Mouse (Mus musculus) midbrain, embryonic 15.5 days (tissue): ENCODE data around the gene Oaz3. TPM values are rescaled to one million over a fixed set of nuclear protein-coding genes. Genes with fewer than 3 reads are reported as not detected.

Source experiments
- ATAC-seq: fragments of 200-750 bp; cut with Nextera tagmentation; replicated peaks from 2 replicates; pipeline ENCODE4 v1.8.0; 2017; ENCODE audit warnings: moderate TSS enrichment
- H3K27ac ChIP-seq: fragments of 300-500 bp; sonication (generic); 2 replicates; pipeline ENCODE4 v1.5.1; 2015; ENCODE audit warnings: mild to moderate bottlenecking, inconsistent platforms
- H3K27me3 ChIP-seq: fragments of 300-500 bp; sonication (generic); replicated peaks from 2 replicates; pipeline ENCODE4 v1.6.1; 2015; ENCODE audit warnings: inconsistent platforms
- H3K36me3 ChIP-seq: fragments of 300-500 bp; sonication (generic); replicated peaks from 2 replicates; pipeline ENCODE4 v1.6.1; 2015; ENCODE audit warnings: inconsistent platforms
- H3K4me1 ChIP-seq: fragments of 300-500 bp; sonication (generic); 2 replicates; pipeline ENCODE4 v1.6.1; 2015; ENCODE audit warnings: inconsistent platforms
- H3K4me2 ChIP-seq: fragments of 300-500 bp; sonication (generic); 2 replicates; pipeline ENCODE4 v1.6.1; 2015; ENCODE audit warnings: inconsistent platforms, mild to moderate bottlenecking, moderate library complexity
- H3K4me3 ChIP-seq: fragments of 300-500 bp; sonication (generic); 2 replicates; pipeline ENCODE4 v1.5.1; 2015; ENCODE audit warnings: mild to moderate bottlenecking, inconsistent platforms
- H3K9ac ChIP-seq: fragments of 300-500 bp; sonication (generic); 2 replicates; pipeline ENCODE4 v1.6.1; 2015; ENCODE audit warnings: mild to moderate bottlenecking, inconsistent platforms
- H3K9me3 ChIP-seq: fragments of 300-500 bp; sonication (generic); 2 replicates; pipeline ENCODE4 v1.6.1; 2016; ENCODE audit warnings: inconsistent platforms
- WGBS: fragments of 180-500 bp; shearing (Covaris S2); methylation state at CpG from one replicate; pipeline ENCODE4 v1.1.7; 2015; ENCODE audit warnings: mixed read lengths; 5-methylcytosine and 5-hydroxymethylcytosine counted together
- polyA plus RNA-seq: library from polyadenylated mRNA; unstranded; fragments of >200 nt; fragmentation: Nextera tagmentation; extraction: Ambion mirVana; gene quantifications from 2 replicates; pipeline ENCODE4 v1.2.1, GENCODE M21; 2015

Oaz3 gene
- polyA plus RNA-seq, 1 experiment from 2014 or later, result 1.6 TPM

DNA sequence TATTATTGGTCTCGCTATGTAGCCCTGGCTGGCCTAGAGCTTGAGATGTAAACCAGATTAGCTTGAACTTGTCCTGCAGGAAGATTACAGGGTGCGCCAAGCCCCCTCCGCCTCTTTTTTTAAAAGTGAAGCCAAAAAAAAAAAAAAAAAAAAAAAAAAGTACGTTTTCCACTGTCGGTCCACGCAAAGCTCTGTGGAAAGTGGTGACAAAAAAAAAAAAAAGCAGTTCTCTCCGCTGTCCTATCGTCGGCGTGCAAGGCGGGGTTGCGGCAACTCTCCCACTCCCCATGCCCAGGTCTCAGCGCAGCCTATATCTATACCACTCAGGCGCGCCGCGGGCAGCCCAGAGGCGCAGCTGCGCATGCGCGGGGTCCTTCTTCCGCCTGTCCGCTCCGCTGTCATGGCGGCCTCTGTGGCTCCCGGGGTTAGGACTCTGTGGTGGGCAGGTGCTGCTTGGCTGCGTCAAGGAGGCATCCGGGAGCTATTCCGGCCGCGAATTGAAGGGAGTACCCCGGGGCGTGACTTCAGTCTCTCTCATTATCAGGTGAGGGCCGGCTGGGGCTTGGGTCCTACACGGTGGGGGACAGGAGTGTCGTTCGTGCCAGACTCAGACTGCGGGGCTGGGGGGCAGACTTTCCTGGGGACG is 641 bp downstream of the Oaz3 start, which contains the start of gene Mrpl9:
Gene Mrpl9 (plus strand): TSS at position 368 of the 646 bp plus-strand sequence.
- Histone ChIP-seq H3K4me2 (peak within 1 kb of the TSS; percentile 85), H3K9ac (peak within 1 kb of the TSS; percentile 92), H3K27me3 (no peaks in the 10 kb centered on the region), H3K4me1 (peaks cover 18% of the 10 kb centered on the region), H3K9me3 (no peaks in the 10 kb centered on the region), H3K36me3 (peaks cover 22% of the 10 kb centered on the region), H3K27ac (peak within 1 kb of the TSS; percentile 84), H3K4me3 (peak within 1 kb of the TSS; percentile 87)
- ATAC-seq, result peak; percentile 98
- WGBS, result under 1% methylated on average over 39 of the region's 39 CpGs

DNA sequence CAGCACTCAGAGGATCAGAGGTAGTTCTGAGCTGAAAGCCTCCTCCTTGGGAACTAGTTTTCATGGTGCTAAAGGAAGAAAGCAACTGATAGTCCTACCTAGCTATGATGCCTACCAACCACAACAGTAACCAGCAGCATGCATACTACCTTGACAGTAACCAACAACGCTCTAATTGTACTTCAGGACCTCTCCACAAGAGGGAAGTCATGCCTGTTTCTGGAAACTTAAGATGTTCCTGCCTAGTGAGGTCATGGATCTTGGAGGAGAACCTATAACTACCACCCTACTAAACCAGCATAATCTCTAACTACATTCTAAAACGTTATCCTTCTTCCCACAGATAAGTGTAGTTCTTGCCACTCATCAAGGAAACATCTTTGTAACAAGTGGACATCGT is 2.5 kb downstream of the Oaz3 start:
- 42% methylated on average over 3 of the region's 3 CpGs for WGBS
- Histone ChIP-seq H3K9me3 (no peaks in the 10 kb centered on the region), H3K36me3 (peaks cover 4% of the 10 kb centered on the region; the same call in 1 of the 2 replicates), H3K9ac (no peak overlapping the region), H3K4me2 (no peak overlapping the region), H3K4me1 (peaks cover 18% of the 10 kb centered on the region), H3K27ac (no peak overlapping the region), H3K27me3 (no peaks in the 10 kb centered on the region), H3K4me3 (no peak overlapping the region)
- ATAC-seq, result no peak

DNA sequence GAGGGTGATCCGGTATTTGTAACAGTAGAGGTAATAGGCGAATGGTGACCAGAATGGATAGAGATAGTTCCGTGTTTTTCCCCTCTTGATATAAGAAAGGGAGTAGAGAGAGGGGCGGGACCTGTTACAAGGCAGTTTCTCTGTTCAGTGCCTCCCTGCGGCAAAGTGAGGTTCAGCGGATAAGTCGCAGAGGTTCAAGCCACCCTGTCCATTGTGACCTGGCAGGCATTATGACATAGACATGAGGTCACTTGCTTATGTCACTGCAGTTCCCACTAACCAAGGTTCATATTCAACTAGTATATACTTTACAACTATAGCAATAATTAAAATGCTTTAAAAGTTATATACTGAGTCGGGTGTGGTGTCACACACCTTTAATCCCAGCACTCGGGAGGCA is 7.3 kb downstream of the Oaz3 start:
- no peak overlapping the region for H3K9ac ChIP-seq
- no peak overlapping the region for H3K4me3 ChIP-seq
- no peaks in the 10 kb centered on the region for H3K4me1 ChIP-seq
- H3K36me3 ChIP-seq, result no peaks in the 10 kb centered on the region
- no peak overlapping the region for H3K4me2 ChIP-seq
- 84% methylated on average over 9 of the region's 9 CpGs for WGBS
- H3K27ac ChIP-seq, result no peak overlapping the region
- no peaks in the 10 kb centered on the region for H3K9me3 ChIP-seq
- ATAC-seq, result no peak
- no peaks in the 10 kb centered on the region for H3K27me3 ChIP-seq

DNA sequence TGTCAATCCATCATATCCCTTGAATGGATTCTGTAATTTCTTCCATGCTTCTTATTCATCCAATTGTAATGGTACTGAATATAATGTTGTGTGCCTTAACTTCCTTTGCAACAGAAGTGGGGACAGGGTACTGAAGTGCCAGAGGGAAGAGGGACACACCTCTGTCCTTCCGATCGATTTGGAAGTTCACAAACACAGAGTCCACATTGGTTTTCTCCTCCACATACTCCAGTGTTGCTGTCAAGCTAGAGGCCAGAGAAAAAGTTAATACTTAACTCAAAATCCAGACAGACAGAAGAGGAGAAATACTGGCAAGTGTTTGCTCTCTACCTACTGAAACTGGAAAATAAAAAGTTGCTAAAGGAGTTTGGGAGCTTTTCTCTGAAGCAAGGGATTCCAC is 9.4 kb downstream of the Oaz3 start:
- H3K27ac ChIP-seq, result no peak overlapping the region
- ATAC-seq, result no peak
- H3K36me3 ChIP-seq, result peaks cover 4% of the 10 kb centered on the region; the same call in 1 of the 2 replicates
- H3K4me1 ChIP-seq, result no peaks in the 10 kb centered on the region
- WGBS, result 95% methylated on average over 2 of the region's 2 CpGs
- H3K9ac ChIP-seq, result no peak overlapping the region
- H3K9me3 ChIP-seq, result no peaks in the 10 kb centered on the region
- no peaks in the 10 kb centered on the region for H3K27me3 ChIP-seq
- H3K4me2 ChIP-seq, result no peak overlapping the region
- H3K4me3 ChIP-seq, result no peak overlapping the region

DNA sequence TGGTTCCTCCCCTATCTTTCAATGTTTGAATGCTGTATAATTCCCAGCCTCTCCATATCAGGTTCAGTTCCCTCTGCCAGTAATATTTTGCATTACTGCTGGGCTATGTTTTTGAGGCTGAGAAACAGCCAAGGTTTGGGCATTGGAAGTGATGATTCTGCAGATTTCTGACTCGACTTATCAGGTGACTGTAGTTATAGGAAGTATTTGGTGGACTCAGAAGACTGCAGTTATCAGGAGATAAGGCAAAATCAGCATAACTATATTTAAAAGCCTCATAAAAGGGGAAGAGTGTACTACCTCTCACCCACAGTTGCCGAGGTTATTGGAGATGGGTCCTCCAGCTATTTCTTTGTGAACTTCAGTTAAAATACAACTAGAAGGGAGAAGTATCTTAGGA is 12.7 kb downstream of the Oaz3 start:
- Histone ChIP-seq H3K4me1 (no peaks in the 10 kb centered on the region), H3K4me3 (no peak overlapping the region), H3K9me3 (no peaks in the 10 kb centered on the region), H3K27me3 (no peaks in the 10 kb centered on the region), H3K4me2 (no peak overlapping the region), H3K36me3 (peaks cover 17% of the 10 kb centered on the region; the same call in 1 of the 2 replicates), H3K9ac (no peak overlapping the region), H3K27ac (no peak overlapping the region)
- whole genome bisulfite sequencing, result 83% methylated on average over 2 of the region's 2 CpGs
- no peak for ATAC-seq

DNA sequence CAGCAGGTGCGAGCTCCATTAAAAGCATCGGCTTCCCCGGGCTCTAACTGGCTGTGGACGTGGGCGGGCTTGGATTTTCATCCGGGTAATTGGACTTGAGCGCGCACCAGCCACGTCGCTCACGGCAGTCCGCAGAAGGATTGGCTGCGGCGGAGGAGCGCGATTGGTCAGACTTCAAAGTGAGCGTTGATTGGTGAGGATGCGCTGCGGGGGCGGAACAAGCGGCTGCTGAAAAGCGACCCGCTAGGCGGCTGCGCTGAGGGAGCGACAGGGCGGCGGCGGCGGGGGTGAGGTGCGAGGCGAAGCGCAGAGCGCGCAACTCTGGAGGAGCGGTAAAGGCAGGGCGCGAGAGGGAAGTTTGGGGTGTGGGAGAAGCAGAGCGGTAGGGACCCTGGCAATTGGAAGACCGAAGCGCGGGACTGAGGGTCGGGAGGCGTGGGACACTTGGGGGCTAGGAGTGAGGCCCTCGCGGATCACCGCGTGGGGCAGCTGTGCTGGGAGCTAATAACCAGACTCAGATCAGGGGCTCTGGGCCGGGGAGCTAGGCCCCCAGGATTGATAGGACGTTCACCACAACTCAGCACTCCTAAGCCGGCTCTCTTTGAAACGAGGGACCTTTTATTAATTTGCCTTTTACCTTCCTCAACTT is 30.6 kb downstream of the Oaz3 start, which contains the start of gene Tdrkh:
Gene Tdrkh (plus strand): TSS at position 243 of the 649 bp plus-strand sequence.
- WGBS, result 5% methylated on average over 52 of the region's 52 CpGs
- peak within 1 kb of the TSS; percentile 74 for H3K9ac ChIP-seq
- ATAC-seq, result peak; percentile 99
- H3K27me3 ChIP-seq, result no peaks in the 10 kb centered on the region
- no peaks in the 10 kb centered on the region for H3K9me3 ChIP-seq
- H3K27ac ChIP-seq, result peak within 1 kb of the TSS; percentile 85
- H3K4me1 ChIP-seq, result peaks cover 16% of the 10 kb centered on the region
- no peaks in the 10 kb centered on the region for H3K36me3 ChIP-seq
- H3K4me3 ChIP-seq, result peak within 1 kb of the TSS; percentile 56
- peak within 1 kb of the TSS; percentile 97 for H3K4me2 ChIP-seq

DNA sequence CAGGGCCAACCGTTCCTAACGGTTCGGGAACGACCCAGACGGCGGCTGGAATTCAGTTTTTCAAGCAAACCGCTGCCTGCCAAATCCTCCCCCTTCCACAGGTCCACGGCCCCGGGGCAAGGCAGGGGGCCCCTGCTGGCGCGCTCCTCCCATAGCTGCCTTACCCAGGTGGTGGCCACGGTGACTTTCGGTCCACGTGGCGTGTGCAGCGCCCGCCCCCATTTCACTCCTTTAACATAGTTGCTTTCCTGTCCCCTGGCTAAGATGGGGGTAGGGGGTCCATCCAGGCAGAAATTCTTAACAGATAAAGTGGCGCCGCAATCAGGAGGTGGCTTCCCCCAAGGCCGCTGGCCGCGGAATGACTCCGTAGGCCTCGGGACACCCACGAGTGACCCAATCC is 31.2 kb downstream of the Oaz3 start:
- Histone ChIP-seq H3K4me2 (peak overlapping the region; percentile 97), H3K36me3 (no peaks in the 10 kb centered on the region), H3K27ac (peak overlapping the region; percentile 85), H3K9me3 (no peaks in the 10 kb centered on the region), H3K4me3 (peak overlapping the region; percentile 56), H3K9ac (peak overlapping the region; percentile 74), H3K4me1 (peaks cover 16% of the 10 kb centered on the region), H3K27me3 (no peaks in the 10 kb centered on the region)
- ATAC-seq, result peak; percentile 72; the same call in 1 of the 2 replicates
- WGBS, result 3% methylated on average over 25 of the region's 25 CpGs

DNA sequence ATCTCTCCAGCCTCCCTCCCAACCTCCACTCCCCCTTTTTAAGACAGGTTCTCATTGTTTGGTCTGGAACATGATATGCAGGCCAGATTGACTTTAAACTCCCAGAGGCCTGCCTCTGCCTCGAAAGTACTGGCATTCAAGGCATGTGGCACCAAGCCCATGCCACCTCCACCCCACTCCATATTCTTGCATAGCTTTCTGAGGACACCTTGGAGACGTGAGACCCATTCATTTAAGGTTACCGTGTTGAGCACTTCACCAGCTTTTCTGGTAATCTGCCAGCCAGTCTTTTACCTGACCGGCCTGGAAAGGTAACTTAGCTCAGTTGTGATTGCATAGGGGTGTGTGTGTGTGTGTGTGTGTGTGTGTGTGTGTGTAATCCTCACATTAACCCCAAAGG is 38.2 kb downstream of the Oaz3 start:
- Histone ChIP-seq H3K27me3 (0 out of 2 replicates have a peak, but pooled peaks cover 5% of the 10 kb centered on the region), H3K27ac (no peak overlapping the region), H3K4me3 (no peak overlapping the region), H3K36me3 (no peaks in the 10 kb centered on the region), H3K9ac (no peak overlapping the region), H3K9me3 (no peaks in the 10 kb centered on the region), H3K4me1 (peaks cover 6% of the 10 kb centered on the region; the same call in 1 of the 2 replicates), H3K4me2 (no peak overlapping the region)
- ATAC-seq, result no peak
- 67% methylated on average over 4 of the region's 4 CpGs for WGBS

DNA sequence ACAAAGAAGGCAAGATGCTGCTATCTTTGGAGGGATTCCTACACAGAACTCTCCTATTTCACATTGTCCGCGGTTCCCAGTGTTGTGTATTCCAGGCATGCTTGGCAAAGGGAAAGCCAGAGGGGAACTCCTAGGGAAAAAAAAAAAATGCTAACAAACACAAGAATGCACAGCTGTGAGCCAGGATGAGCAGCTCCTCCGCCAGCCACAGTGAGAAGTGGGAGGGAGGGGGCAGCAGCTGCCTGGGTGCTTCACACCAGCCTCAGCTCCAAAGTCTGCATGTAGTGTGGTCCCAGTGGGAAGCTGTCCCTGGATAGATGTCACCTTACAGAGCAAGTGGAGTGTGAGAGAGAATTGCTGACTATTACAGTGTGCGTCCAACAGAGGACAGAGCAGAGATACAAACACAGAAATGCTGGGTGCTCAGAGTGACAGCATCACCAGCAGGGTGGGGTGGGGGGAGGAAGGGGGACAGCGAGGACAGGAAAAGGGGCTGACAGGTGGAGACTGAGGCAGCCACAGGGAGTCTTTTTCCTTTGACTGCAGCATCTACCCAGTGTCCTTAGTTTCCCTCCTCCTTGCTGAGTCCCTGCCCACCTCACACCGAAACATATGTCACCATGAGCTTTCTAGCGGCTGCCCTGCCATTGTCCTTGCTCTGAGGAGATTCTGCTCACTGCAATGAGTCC is 39.2 kb downstream of the Oaz3 start:
- no peaks in the 10 kb centered on the region for H3K36me3 ChIP-seq
- no peaks in the 10 kb centered on the region for H3K9me3 ChIP-seq
- peaks cover 12% of the 10 kb centered on the region; the same call in 1 of the 2 replicates for H3K4me1 ChIP-seq
- peak; percentile 53 for ATAC-seq
- peaks cover 8% of the 10 kb centered on the region; the same call in 1 of the 2 replicates for H3K27me3 ChIP-seq
- no peak overlapping the region for H3K4me2 ChIP-seq
- no peak overlapping the region for H3K9ac ChIP-seq
- no peak overlapping the region for H3K4me3 ChIP-seq
- H3K27ac ChIP-seq, result no peak overlapping the region
- 28% methylated on average over 7 of the region's 7 CpGs for WGBS

DNA sequence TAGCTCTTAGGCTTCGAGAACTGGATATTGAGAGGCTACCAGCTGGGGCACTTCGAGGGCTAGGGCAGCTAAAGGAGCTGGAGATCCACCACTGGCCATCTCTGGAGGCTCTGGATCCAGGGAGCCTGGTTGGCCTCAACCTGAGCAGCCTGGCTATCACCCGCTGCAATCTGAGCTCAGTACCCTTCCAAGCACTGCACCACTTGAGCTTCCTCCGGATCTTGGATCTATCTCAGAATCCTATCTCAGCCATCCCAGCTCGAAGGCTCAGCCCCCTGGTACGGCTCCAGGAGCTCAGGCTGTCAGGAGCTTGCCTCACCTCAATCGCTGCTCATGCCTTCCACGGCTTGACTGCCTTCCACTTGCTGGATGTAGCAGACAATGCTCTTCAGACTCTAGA is 41.3 kb downstream of the Oaz3 start:
- H3K4me2 ChIP-seq, result no peak overlapping the region
- peaks cover 10% of the 10 kb centered on the region; the same call in 1 of the 2 replicates for H3K27me3 ChIP-seq
- H3K36me3 ChIP-seq, result no peaks in the 10 kb centered on the region
- WGBS, result 76% methylated on average over 8 of the region's 8 CpGs
- peaks cover 22% of the 10 kb centered on the region for H3K4me1 ChIP-seq
- no peak overlapping the region for H3K9ac ChIP-seq
- H3K9me3 ChIP-seq, result no peaks in the 10 kb centered on the region
- no peak overlapping the region for H3K27ac ChIP-seq
- no peak overlapping the region for H3K4me3 ChIP-seq
- ATAC-seq, result no peak

DNA sequence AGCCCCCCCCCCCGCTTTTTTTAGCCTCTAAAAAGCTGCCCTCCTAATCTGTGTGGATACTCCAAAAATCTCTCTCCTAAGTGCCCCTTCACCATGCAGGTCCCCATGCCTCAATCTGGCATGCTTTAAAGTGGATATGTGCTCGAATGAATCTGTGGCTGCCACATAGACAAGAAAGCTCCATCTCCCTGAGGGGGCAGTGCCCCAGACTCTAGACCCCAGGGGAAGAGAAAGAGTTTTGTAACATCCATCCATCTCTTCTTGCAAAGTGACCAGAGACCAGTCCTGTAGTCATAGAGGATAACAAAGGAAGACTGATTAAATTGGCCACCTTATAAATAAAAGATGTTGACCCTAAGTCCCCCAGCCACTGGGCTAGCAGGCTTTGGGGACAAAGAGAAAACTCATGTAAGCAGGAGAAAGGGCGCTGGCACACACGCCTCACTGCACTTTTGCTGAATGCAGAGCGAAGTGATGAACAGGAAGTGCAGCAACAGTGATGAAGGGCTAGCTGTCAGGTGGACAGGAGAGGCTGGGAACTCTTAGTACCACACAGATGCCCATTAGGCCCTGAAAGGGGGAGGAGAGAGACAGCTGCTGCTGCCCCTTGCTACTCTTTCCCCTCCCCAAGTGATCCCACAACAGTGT is 43.9 kb downstream of the Oaz3 start:
- peak; percentile 3; the same call in 1 of the 2 replicates for ATAC-seq

More for the DNA sequence above, 43.9 kb downstream of the Oaz3 start:
- H3K4me3 ChIP-seq, result peak overlapping the region; percentile 41; the same call in 1 of the 2 replicates
- WGBS, result 17% methylated on average over 5 of the region's 5 CpGs
- peaks cover 21% of the 10 kb centered on the region for H3K4me1 ChIP-seq
- H3K36me3 ChIP-seq, result no peaks in the 10 kb centered on the region
- peak overlapping the region; percentile 72 for H3K4me2 ChIP-seq
- peaks cover 12% of the 10 kb centered on the region; the same call in 1 of the 2 replicates for H3K27me3 ChIP-seq
- no peak overlapping the region for H3K27ac ChIP-seq
- no peaks in the 10 kb centered on the region for H3K9me3 ChIP-seq
- H3K9ac ChIP-seq, result no peak overlapping the region
